Mouse (Mus musculus) megakaryocyte, embryonic 14.5 days (primary cell): Measurements from ENCODE around the gene Alyref2.

Experiments
- FLI1 ChIP-seq: IDR thresholded peaks from 2 replicates; pipeline ENCODE4 v1.6.1; 2012; ENCODE audit warnings: low read length, inconsistent platforms, mixed read lengths
- GATA1 ChIP-seq: IDR thresholded peaks from 3 replicates; pipeline ENCODE4 v1.6.1; 2012; ENCODE audit warnings: mixed read lengths, low read length, inconsistent platforms, borderline replicate concordance

DNA sequence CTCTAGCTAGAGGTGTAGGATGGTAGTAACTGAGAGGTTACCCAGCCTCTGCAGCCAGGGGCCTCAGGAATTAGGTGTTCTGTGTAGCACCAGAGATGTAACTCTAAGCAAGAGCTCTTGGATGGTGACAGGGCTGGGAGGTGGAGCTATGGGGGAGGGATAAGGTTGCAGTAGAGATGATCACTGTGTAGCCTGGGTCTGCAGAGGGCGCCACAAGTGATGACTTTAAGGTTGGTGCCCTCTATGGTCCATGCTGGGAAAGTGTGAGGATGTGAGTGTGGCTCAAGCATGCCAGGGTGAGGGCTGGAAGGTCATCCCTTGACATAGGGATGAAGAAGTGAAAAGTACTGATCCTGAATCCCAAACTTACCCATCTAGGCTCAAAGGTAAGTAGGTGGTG is 11.8 kb downstream of the Alyref2 start:
- no peak for TF ChIP-seq GATA1
- TF ChIP-seq FLI1, result no peak
